Mouse (Mus musculus) layer of hippocampus, adult 2 months (tissue): ENCODE data around the gene Ffar3. TPM values are rescaled to one million over a fixed set of nuclear protein-coding genes. Genes with fewer than 3 reads are reported as not detected.
"Not testable (repeated sequence)": the region's sequence is repeated elsewhere in the genome, so short reads cannot be mapped to it uniquely, and the experiment has no call there.

ENCODE experiments used
- DNase-seq, 2 experiments: peaks; one replicate each; pipeline ENCODE4 v3.0.0; 2022; ENCODE audit warnings: low spot score in 2 of 2
- H3K27ac ChIP-seq: fragments of 200-600 bp; 2 replicates; pipeline ENCODE4 v1.8.1; 2022
- H3K4me3 ChIP-seq: fragments of 200-600 bp; 2 replicates; pipeline ENCODE4 v1.8.1; 2022; ENCODE audit warnings: mild to moderate bottlenecking
- CTCF ChIP-seq: fragments of 200-600 bp; conservative IDR thresholded peaks from 2 replicates; pipeline ENCODE4 v1.8.1; 2022; ENCODE audit warnings: antibody characterized with exemption, mild to moderate bottlenecking, moderate library complexity
- total RNA-seq, 2 experiments: library from RNA; stranded (reverse); gene quantifications; 2 replicates each; pipeline ENCODE4 v1.2.3; 2021

The Ffar3 gene
- total RNA-seq, 2 experiments from 2014 or later: not detected

DNA sequence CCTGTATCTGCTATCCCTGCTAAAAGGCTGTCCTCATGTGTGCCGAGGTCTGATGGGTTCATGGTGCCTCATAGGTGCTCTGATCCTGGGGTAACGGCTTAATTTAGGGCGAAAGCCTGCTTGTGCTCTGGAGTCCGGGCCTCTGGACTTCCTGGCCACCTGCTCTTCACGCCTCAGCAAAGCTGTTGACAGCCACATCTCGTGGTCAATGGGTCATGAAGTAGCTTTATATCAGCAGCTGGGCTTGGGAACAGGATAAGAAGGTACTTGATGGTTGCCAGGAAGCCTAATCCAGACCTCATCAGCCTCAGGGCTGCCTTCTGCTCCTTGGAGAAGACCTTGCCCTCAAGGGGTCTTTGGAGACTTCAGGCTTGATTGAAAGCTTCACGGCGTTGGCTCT lies 7.4 kb upstream of the Ffar3 start:
- Histone ChIP-seq H3K27ac (no peak overlapping the region), H3K4me3 (no peak overlapping the region)
- no peak for TF ChIP-seq CTCF
- DNase-seq: no peak

DNA sequence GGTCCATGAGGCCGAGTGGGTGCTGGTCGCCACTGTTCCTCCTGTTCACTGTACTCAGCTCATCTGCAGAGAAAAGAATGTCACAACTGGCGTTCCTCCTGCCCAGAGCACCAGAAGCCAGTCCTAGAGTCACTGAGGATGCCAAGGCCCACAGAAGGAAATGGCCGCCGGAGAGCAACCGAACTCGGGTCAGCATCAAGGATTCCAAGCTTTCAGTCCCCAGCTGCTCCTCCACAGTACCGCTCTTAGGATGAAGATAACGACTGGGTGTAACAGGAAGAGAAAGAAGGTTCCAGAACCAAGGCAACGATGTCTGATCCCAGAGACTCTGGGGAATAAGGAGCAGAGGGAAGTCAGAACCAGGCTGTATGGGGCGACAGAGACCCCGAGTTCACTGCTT lies 5.5 kb upstream of the Ffar3 start, which contains the start of gene Ffar1:
TSS of gene Ffar1 (minus strand) at position 101 of the 400 bp plus-strand sequence.
- Histone ChIP-seq H3K27ac (no peak within 1 kb of the TSS), H3K4me3 (no peak within 1 kb of the TSS)
- no peak for DNase-seq
- no peak for TF ChIP-seq CTCF

DNA sequence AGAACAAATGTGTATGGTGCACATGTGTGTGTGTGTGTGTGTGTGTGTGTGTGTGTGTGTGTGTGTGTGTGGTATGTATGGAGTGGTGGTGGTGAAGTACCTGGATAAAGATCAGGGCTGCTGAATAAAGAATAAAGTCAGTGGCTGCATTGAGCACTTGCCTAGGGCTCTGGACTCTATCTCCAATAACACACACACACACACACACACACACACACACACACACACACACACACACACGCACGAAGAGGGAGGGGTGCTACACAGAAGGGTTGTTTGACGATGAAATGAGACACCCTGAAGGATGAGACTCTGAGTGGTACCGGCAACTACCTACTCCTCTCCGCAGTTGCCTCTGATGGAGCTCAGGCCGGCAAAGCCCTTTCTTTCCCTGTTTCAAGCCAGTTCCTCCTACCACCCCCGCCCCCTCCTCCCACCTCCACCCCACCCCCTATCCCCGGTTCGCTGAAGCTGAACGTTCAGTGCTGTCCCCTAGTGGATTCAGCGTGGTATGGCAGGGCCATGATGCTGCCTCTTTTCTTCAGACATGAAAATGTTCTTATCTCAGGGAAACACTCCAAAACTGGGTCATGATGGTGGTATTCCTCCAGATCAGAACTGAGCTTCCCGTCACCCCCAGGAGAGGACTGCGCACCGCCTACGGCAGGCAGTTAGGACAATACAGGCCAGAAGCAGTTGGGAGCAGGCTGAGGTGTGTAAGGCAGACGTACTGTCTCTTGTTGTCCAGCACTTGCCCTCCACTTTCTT lies 3.8 kb upstream of the Ffar3 start:
- TF ChIP-seq CTCF: peak; percentile 80
- DNase-seq: peak; percentile 10 to 61
- Histone ChIP-seq H3K27ac (no peak overlapping the region), H3K4me3 (no peak overlapping the region)

- DNase-seq: peak; percentile 67 to 72
Observed at GRCm38 (mm10) chr7:30859290-30859634, 3.3 kb upstream of the Ffar3 start.

GRCm38 (mm10) chr7:30857746-30858145 lies 1.8 kb upstream of the Ffar3 start:
- TF ChIP-seq CTCF: no peak

More at GRCm38 (mm10) chr7:30859290-30859634, 3.3 kb upstream of the Ffar3 start:
- peak; percentile 85 for TF ChIP-seq CTCF
- Histone ChIP-seq H3K27ac (no peak overlapping the region), H3K4me3 (no peak overlapping the region)

GRCm38 (mm10) chr7:30851421-30851820 lies 4.6 kb downstream of the Ffar3 start:
- DNase-seq: no peak
- Histone ChIP-seq H3K4me3 (no peak overlapping the region), H3K27ac (no peak overlapping the region)
- no peak for TF ChIP-seq CTCF

More at GRCm38 (mm10) chr7:30857746-30858145, 1.8 kb upstream of the Ffar3 start:
- DNase-seq: no peak
- H3K27ac ChIP-seq: no peak overlapping the region
- H3K4me3 ChIP-seq: no peak overlapping the region

- DNase-seq: no peak
- Histone ChIP-seq H3K4me3 (no peak overlapping the region), H3K27ac (no peak overlapping the region)
- no peak for TF ChIP-seq CTCF
Observed at GRCm38 (mm10) chr7:30847934-30848333, 8.0 kb downstream of the Ffar3 start.

DNA sequence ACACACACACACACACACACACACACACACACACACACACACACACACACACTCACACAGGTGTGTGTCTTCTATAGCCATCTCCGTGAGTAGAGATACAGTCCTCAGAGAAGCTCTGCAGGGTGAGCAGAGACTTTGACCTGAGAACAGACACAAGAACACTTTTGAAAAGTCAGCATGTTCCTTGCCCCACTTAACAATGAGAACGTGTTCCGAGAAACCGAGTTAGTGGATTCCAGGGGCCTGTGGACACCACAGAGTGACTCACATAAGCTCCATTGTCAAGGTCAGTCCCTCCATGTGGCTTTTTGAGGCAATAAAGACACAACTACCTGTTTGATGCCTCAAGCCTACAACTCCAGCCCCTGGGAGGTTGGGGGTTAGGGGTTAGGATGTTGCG lies 8.6 kb downstream of the Ffar3 start:
- Histone ChIP-seq H3K4me3 (no peak overlapping the region), H3K27ac (no peak overlapping the region)
- DNase-seq: no peak
- TF ChIP-seq CTCF: no peak

GRCm38 (mm10) chr7:30846505-30847053 lies 9.4 kb downstream of the Ffar3 start:
- H3K27ac ChIP-seq: no peak overlapping the region
- TF ChIP-seq CTCF: no peak
- no peak overlapping the region for H3K4me3 ChIP-seq
- DNase-seq: no peak

DNA sequence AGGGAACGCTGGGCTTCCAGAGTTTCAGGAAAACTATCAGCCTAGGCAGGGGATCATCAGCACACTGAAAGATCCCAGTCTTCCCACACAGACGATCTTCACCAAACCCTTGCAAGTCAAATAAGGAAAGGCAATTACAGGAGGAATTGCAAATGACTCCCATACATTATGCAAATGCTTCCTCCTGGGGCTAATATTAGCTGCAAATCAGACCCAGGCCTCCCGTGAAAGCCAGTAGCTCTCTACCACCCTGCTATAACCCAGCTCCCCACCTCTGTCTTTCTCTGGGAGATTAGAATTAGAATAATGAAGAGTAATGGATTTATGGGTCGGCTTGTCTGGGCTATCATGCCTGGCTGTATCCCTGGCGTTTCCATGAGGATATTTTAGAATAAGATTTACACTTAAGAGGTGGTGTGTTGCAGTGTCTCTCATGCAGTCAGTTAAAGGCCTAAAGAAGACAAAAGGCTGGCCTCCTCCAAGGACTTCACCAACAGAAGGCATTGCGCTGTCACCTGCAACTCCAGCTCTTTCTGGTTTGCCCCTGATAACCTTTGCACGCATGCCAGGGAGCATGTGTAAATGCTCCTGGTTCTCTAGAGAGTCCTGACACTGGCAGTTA lies 11.2 kb downstream of the Ffar3 start:
- no peak for TF ChIP-seq CTCF
- Histone ChIP-seq H3K27ac (no peak overlapping the region), H3K4me3 (no peak overlapping the region)
- DNase-seq: no peak

GRCm38 (mm10) chr7:30842092-30842491 lies 13.9 kb downstream of the Ffar3 start:
- no peak for DNase-seq
- no peak overlapping the region for H3K4me3 ChIP-seq
- no peak for TF ChIP-seq CTCF
- H3K27ac ChIP-seq: no peak overlapping the region

GRCm38 (mm10) chr7:30841379-30841778 lies 14.6 kb downstream of the Ffar3 start:
- no peak for DNase-seq
- Histone ChIP-seq H3K4me3 (no peak overlapping the region), H3K27ac (no peak overlapping the region)
- no peak for TF ChIP-seq CTCF

DNA sequence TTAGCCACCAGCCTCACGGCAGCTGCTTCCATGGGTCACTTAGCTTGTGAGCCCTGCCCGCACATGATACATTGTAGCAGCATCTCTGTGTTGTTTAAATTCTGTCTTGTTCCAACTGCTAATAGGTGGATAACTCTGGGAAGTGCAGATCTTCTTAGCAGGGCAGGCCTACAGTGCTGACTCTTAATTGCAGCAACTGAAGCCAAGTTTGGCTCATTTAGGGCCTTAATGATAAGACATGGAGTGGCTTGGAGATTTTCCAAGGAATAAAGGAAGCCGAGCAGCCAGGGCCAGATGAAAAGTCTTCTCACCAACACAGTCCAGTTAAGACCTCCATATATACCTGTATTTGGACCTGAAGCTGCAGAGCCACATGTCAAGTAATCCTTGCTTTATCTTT lies 15.7 kb downstream of the Ffar3 start:
- no peak for DNase-seq

GRCm38 (mm10) chr7:30837277-30837676 lies 18.7 kb downstream of the Ffar3 start:
- TF ChIP-seq CTCF: no peak
- H3K27ac ChIP-seq: no peak overlapping the region
- no peak for DNase-seq
- no peak overlapping the region for H3K4me3 ChIP-seq

More for the DNA sequence above, 15.7 kb downstream of the Ffar3 start:
- no peak for TF ChIP-seq CTCF
- no peak overlapping the region for H3K27ac ChIP-seq
- H3K4me3 ChIP-seq: no peak overlapping the region

DNA sequence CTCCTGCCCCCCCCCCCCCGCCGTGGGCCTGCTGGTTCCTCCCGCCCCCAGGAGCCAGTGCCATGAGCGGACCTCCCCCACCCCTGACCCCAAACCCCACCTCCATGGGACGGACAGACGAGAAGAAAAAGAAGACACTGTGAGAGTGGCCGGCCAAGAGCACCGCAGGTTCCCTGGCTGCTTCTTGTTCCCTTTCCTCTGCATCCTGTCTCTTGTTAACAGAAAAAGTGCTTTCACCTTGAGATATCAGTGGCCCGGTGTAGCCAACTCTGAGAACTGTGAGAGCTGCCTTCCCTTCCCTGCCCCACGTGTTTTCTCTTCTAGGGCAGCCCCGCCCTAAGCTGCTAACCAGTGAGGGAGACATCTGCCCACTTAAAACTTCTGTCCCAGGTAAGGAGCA lies 23.3 kb downstream of the Ffar3 start:
- DNase-seq, H3K27ac ChIP-seq, H3K4me3 ChIP-seq: not testable (repeated sequence)
